Mouse (Mus musculus) hindbrain, embryonic 14.5 days (tissue): ENCODE measurements at regions not wholly inside any gene's neighbourhood (a gene's known extent, or its start where the extent isn't known, plus 50 kb on each side); places are given as distances from the start of the nearest gene placed in this dataset.

Source experiments
- ATAC-seq: fragments of 200-750 bp; cut with Nextera tagmentation; 2 replicates; pipeline ENCODE4 v1.8.0; 2017; ENCODE audit warnings: moderate number of reproducible peaks, mild to moderate bottlenecking, moderate TSS enrichment, moderate library complexity; ENCODE audit not compliant: low FRiP score
- DNase-seq: peaks from one replicate; pipeline ENCODE4 v3.0.0-alpha.2; 2015; ENCODE audit warnings: low spot score
- H3K27ac ChIP-seq: fragments of 300-500 bp; sonication (generic); 2 replicates; pipeline ENCODE4 v1.5.1; 2014; ENCODE audit warnings: mild to moderate bottlenecking, moderate library complexity
- H3K27me3 ChIP-seq: fragments of 300-500 bp; sonication (generic); 2 replicates; pipeline ENCODE4 v1.6.1; 2014; ENCODE audit warnings: mild to moderate bottlenecking, low read length, mixed read lengths; ENCODE audit not compliant: control insufficient read depth, insufficient read depth
- H3K36me3 ChIP-seq: fragments of 300-500 bp; sonication (generic); replicated peaks from 2 replicates; pipeline ENCODE4 v1.6.1; 2014; ENCODE audit not compliant: control insufficient read depth, insufficient read depth
- H3K4me1 ChIP-seq: fragments of 300-500 bp; sonication (generic); replicated peaks from 2 replicates; pipeline ENCODE4 v1.6.1; 2014; ENCODE audit warnings: antibody characterized with exemption, low read length, mixed read lengths; ENCODE audit not compliant: control insufficient read depth, insufficient read depth
- H3K4me2 ChIP-seq: fragments of 300-500 bp; sonication (generic); replicated peaks from 2 replicates; pipeline ENCODE4 v1.6.1; 2014; ENCODE audit warnings: mild to moderate bottlenecking, moderate library complexity
- H3K4me3 ChIP-seq: fragments of 300-500 bp; sonication (generic); replicated peaks from 2 replicates; pipeline ENCODE4 v1.5.1; 2014; ENCODE audit warnings: mild to moderate bottlenecking, low read length
- H3K9ac ChIP-seq: fragments of 300-500 bp; sonication (generic); 2 replicates; pipeline ENCODE4 v1.6.1; 2014
- H3K9me3 ChIP-seq: fragments of 300-500 bp; sonication (generic); 2 replicates; pipeline ENCODE4 v1.6.1; 2016; ENCODE audit warnings: low read length; ENCODE audit not compliant: control insufficient read depth
- WGBS: fragments of 180-500 bp; shearing (Covaris S2); extraction: QIAGEN DNeasy Blood & Tissue Kit; methylation state at CpG from one replicate; pipeline ENCODE4 v1.1.7; 2014; 5-methylcytosine and 5-hydroxymethylcytosine counted together

DNA sequence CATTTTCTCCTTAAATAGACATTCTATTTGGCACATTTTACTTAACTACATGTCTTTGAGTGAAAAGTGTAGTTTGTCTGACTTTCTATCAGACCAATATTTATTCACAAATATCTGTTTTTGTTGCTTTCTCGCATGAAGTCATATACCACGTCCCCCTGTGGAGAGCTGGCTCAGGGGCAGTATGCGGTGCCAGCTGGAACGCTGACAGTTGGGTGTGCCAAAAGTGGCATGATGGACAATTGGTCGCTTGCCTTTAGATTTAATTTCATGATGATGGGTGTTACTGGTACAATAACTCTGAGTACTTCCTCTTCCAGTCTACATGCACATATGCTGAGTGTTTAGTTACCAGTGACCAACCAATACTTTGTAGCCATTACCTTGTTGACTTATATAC, 223.8 kb upstream of the Cadm2 start:
- 76% methylated on average over 5 of the region's 5 CpGs for WGBS
- H3K27ac ChIP-seq: no peak overlapping the region
- H3K9ac ChIP-seq: no peak overlapping the region
- DNase-seq (peak; percentile 57), ATAC-seq (no peak)
- no peaks in the 10 kb centered on the region for H3K4me1 ChIP-seq
- no peaks in the 10 kb centered on the region for H3K36me3 ChIP-seq
- no peaks in the 10 kb centered on the region for H3K27me3 ChIP-seq
- H3K4me3 ChIP-seq: no peak overlapping the region
- no peak overlapping the region for H3K4me2 ChIP-seq
- H3K9me3 ChIP-seq: no peaks in the 10 kb centered on the region

DNA sequence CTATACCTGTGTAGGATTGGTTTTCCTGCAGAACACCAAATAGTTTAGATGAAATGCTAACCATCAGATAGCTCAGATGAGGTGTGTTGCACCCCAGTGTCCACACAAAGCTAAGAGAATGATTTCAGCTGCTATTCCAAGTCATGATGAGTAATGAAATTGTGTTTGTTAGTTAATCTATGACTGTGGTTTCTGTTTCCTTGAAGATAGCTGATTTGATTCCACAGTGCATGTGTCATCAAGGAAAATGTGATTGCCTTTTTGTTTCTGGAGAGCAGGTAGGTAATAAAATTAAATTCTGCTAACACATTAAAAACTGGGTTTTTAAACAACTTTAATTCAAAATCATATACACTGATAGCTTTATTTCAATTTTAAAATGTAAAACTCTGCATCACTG, 176.5 kb upstream of the Cadm2 start:
- Histone ChIP-seq H3K9me3 (no peaks in the 10 kb centered on the region), H3K27me3 (no peaks in the 10 kb centered on the region), H3K36me3 (no peaks in the 10 kb centered on the region), H3K4me1 (no peaks in the 10 kb centered on the region), H3K4me3 (no peak overlapping the region), H3K9ac (no peak overlapping the region), H3K4me2 (no peak overlapping the region), H3K27ac (no peak overlapping the region)
- ATAC-seq (no peak), DNase-seq (no peak)

DNA sequence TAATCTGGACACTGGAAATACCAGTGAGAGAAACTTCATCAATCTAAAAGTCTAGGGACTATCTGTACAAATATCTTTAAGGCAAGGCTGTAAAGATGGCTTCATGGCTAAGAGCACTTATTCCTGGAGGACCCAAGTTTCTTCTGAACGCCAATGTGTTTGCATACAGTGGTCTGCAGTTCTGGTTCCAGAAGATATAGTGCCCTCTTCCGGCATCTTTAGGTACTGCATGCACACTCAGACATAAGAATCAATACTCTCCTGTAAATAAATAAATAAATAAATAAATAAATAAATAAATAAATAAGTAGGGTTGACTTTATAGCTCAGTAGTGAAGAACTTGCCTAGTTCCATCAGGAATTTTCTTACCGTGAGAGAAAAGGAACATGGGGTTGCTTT, 155.4 kb upstream of the Cadm2 start:
- no peak overlapping the region for H3K4me2 ChIP-seq
- no peaks in the 10 kb centered on the region for H3K4me1 ChIP-seq
- H3K9me3 ChIP-seq: no peaks in the 10 kb centered on the region
- H3K9ac ChIP-seq: no peak overlapping the region
- no peak overlapping the region for H3K27ac ChIP-seq
- no peaks in the 10 kb centered on the region for H3K36me3 ChIP-seq
- ATAC-seq (no peak), DNase-seq (no peak)
- 52% methylated on average over 3 of the region's 3 CpGs for WGBS
- no peak overlapping the region for H3K4me3 ChIP-seq
- no peaks in the 10 kb centered on the region for H3K27me3 ChIP-seq

DNA sequence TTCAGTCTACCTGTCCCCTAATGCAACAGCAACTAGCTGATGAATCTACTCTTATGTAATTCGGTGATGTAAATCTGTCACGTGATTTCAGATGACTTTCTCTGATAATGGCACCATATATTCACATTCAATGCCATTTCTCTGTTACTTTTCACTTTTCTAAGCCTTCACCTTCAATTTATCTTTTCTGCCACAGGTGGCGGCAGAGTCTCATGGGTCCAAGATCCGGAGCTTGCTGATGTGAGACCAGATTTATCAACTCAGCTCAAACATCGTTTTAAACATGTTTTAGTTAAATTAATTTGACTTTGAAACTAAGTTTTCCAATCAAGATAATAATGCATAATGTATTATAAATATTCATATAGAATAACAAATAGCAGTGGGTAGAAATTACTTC, 148.4 kb upstream of the Cadm2 start:
- no peaks in the 10 kb centered on the region for H3K9me3 ChIP-seq
- WGBS: 51% methylated on average over 5 of the region's 5 CpGs
- no peaks in the 10 kb centered on the region for H3K27me3 ChIP-seq
- DNase-seq (peak; percentile 45), ATAC-seq (no peak)
- H3K4me2 ChIP-seq: no peak overlapping the region
- H3K36me3 ChIP-seq: no peaks in the 10 kb centered on the region
- H3K4me3 ChIP-seq: no peak overlapping the region
- no peaks in the 10 kb centered on the region for H3K4me1 ChIP-seq
- H3K27ac ChIP-seq: no peak overlapping the region
- H3K9ac ChIP-seq: no peak overlapping the region

DNA sequence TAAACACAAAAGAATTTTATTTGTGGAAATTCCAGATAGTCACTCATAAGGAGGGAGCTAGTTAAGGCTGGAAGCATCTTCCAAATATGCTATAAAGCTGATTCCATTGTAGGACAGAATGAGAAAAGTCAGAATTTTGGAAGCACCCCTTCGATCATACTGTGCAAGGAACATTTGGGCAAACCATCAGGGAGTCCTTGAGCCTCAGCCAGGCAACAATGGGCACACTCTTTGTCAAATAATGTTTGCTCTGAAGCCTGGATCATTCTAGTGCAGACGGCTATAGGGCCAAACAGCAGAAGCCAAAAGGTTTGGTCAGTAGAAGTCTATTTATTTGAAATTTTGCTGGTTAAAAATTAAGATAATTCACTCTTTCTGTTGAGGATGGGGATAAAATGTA, 114.7 kb upstream of the Cadm2 start:
- Histone ChIP-seq H3K27ac (no peak overlapping the region), H3K4me1 (no peaks in the 10 kb centered on the region), H3K4me3 (no peak overlapping the region), H3K4me2 (no peak overlapping the region), H3K9me3 (no peaks in the 10 kb centered on the region), H3K36me3 (no peaks in the 10 kb centered on the region), H3K27me3 (no peaks in the 10 kb centered on the region), H3K9ac (no peak overlapping the region)
- no peak for DNase-seq
- WGBS: 83% methylated on average over 2 of the region's 2 CpGs
- no peak for ATAC-seq

DNA sequence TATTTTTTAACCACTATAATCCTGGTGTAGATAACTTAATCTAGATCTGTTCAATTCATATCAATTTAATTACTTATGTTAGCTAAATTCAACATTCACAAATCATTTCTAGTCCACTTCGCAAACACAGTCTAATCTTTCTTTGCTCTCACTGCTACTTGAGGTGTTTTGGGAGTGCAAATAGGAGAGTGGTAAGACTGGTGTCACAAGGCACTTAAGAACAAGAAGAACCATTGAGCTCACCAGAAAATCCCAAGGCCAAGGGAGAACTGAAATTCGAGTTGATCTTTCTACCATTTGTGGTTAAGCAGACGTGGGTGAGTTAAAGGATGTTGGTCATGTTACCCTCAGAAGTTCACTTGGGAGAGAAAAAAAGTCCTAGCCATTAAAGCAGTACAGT, 77.9 kb upstream of the Cadm2 start:
- 73% methylated on average over 3 of the region's 3 CpGs for WGBS
- H3K36me3 ChIP-seq: no peaks in the 10 kb centered on the region
- no peak overlapping the region for H3K4me3 ChIP-seq
- H3K4me2 ChIP-seq: no peak overlapping the region
- H3K27ac ChIP-seq: no peak overlapping the region
- no peaks in the 10 kb centered on the region for H3K9me3 ChIP-seq
- no peaks in the 10 kb centered on the region for H3K27me3 ChIP-seq
- no peak overlapping the region for H3K9ac ChIP-seq
- no peaks in the 10 kb centered on the region for H3K4me1 ChIP-seq
- no peak for ATAC-seq
- DNase-seq: no peak
